Mouse (Mus musculus) intestine, embryonic 14.5 days (tissue): Measurements from ENCODE around the gene Stab1. TPM values are rescaled to one million over a fixed set of nuclear protein-coding genes. Genes with fewer than 3 reads are reported as not detected.

Experiments
- ATAC-seq: fragments of 200-750 bp; cut with Nextera tagmentation; replicated peaks from 2 replicates; pipeline ENCODE4 v1.8.0; 2017; ENCODE audit warnings: low read depth, moderate number of reproducible peaks, moderate TSS enrichment, moderate library complexity; ENCODE audit not compliant: low FRiP score, low TSS enrichment
- DNase-seq: peaks from one replicate; pipeline ENCODE4 v3.0.0-alpha.2; 2018; ENCODE audit warnings: low spot score
- H3K27ac ChIP-seq: fragments of 300-500 bp; sonication (generic); 2 replicates; pipeline ENCODE4 v1.5.1; 2014; ENCODE audit warnings: low read depth, mild to moderate bottlenecking, control low read depth
- H3K27me3 ChIP-seq: fragments of 300-500 bp; sonication (generic); replicated peaks from 2 replicates; pipeline ENCODE4 v1.6.1; 2014; ENCODE audit warnings: low read length, control low read depth; ENCODE audit not compliant: control insufficient read depth, insufficient read depth
- H3K36me3 ChIP-seq: fragments of 300-500 bp; sonication (generic); 2 replicates; pipeline ENCODE4 v1.6.1; 2014; ENCODE audit warnings: low read length, control low read depth; ENCODE audit not compliant: control insufficient read depth, insufficient read depth
- H3K4me1 ChIP-seq: fragments of 300-500 bp; sonication (generic); replicated peaks from 2 replicates; pipeline ENCODE4 v1.6.1; 2014; ENCODE audit warnings: low read length, control low read depth, mixed read lengths; ENCODE audit not compliant: control insufficient read depth, insufficient read depth
- H3K4me2 ChIP-seq: fragments of 300-500 bp; sonication (generic); 2 replicates; pipeline ENCODE4 v1.6.1; 2014; ENCODE audit warnings: low read length
- H3K4me3 ChIP-seq: fragments of 300-500 bp; sonication (generic); 2 replicates; pipeline ENCODE4 v1.5.1; 2014; ENCODE audit warnings: low read depth, low read length, control low read depth, mixed read lengths
- H3K9ac ChIP-seq: fragments of 300-500 bp; sonication (generic); 2 replicates; pipeline ENCODE4 v1.6.1; 2014; ENCODE audit warnings: mild to moderate bottlenecking, low read length
- H3K9me3 ChIP-seq: fragments of 300-500 bp; sonication (generic); 2 replicates; pipeline ENCODE4 v1.6.1; 2016; ENCODE audit warnings: low read length, control low read depth; ENCODE audit not compliant: control insufficient read depth
- WGBS: fragments of 180-500 bp; shearing (Covaris S2); extraction: QIAGEN DNeasy Blood & Tissue Kit; methylation state at CpG from one replicate; pipeline ENCODE4 v1.1.7; 2014; 5-methylcytosine and 5-hydroxymethylcytosine counted together
- polyA plus RNA-seq: library from polyadenylated mRNA; unstranded; fragments of >200 nt; fragmentation: Nextera tagmentation; extraction: Ambion mirVana; gene quantifications from 2 replicates; pipeline ENCODE4 v1.2.1, GENCODE M21; 2014

Gene Stab1
- polyA plus RNA-seq, 1 experiment from 2014 or later: 41.0 TPM

DNA sequence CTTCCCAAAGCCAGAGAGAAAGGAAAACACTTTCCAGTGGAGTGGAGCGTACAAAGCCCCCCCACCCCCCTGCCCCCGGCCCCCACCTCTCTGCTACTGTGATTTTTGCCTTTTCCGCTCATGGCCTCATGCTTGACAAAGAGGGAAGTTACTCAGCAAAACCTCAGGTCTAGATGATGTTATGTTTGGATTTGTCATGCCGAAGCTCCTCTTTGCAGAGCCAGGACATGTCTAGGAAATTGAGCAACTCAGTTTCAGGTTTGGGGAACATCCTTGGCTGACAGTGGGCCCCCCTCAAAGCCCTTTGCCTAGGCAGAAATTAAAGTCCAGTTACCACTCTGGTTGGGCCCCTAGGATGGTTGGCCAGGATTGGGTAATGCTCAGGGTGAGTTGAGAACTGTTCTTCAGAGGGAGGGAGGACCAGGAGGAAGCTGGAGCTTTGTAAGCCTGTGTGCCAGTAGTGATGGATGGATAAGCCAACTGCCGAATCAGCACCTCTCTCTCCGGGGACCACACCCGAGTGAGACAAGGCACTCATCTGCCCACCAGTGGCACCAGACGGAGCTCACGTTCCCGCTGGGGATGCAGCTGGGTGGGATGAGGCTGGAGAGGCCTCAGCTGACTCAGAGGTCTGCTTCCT lies 2.3 kb downstream of the Stab1 start:
- peak overlapping the region; percentile 23 for H3K4me2 ChIP-seq
- H3K36me3 ChIP-seq: peaks cover 12% of the 10 kb centered on the region
- no peak overlapping the region for H3K4me3 ChIP-seq
- no peak for DNase-seq
- peaks cover 7% of the 10 kb centered on the region; the same call in 1 of the 2 replicates for H3K4me1 ChIP-seq
- no peak overlapping the region for H3K9ac ChIP-seq
- no peak for ATAC-seq
- H3K27me3 ChIP-seq: no peaks in the 10 kb centered on the region
- no peak overlapping the region; the same call in 1 of the 2 replicates for H3K27ac ChIP-seq
- WGBS: 45% methylated on average over 10 of the region's 10 CpGs
- H3K9me3 ChIP-seq: no peaks in the 10 kb centered on the region

DNA sequence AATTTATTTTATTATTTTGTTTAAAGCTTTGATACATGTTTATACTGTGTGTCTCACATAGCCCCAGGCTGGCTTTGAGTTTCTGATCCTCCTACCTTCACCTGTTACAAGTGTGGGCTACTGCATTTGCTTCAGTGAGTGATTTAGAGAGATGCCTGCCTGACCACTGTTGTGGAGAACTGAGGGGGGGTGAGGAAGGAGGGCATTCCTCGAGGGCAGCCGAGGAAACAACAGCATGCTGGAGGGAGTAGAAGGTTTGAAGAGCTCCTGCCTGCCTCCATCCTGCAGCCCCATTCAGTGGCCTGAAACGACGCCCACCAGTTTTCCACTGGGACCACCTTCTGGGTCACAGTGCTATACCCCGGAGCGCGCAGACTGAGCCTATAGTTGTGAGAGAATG lies 3.0 kb downstream of the Stab1 start:
- 54% methylated on average over 7 of the region's 7 CpGs for WGBS
- peaks cover 7% of the 10 kb centered on the region; the same call in 1 of the 2 replicates for H3K4me1 ChIP-seq
- ATAC-seq (no peak), DNase-seq (no peak)
- no peaks in the 10 kb centered on the region for H3K9me3 ChIP-seq
- H3K27me3 ChIP-seq: no peaks in the 10 kb centered on the region
- H3K4me2 ChIP-seq: no peak overlapping the region
- H3K9ac ChIP-seq: no peak overlapping the region
- peaks cover 6% of the 10 kb centered on the region for H3K36me3 ChIP-seq
- H3K4me3 ChIP-seq: no peak overlapping the region
- H3K27ac ChIP-seq: no peak overlapping the region

DNA sequence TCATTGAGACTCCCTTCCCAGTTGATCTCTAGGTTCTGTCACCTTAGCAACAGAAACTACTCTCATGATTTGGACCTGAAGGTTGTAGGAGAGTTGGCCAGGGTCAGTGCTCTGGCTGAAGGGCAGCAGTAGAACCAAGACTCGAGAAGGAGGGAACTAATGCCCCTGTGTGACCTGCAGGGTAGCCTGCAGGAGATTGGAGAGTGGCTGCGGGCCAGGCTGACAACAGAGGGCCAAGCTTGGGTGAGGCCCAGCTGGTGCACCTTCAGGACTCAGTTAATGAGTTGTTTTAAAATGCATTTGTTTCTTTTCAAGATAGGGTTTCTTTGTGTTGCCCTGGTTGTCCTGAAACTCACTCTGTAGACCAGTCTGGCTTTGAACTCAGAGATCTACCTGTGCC lies 3.4 kb downstream of the Stab1 start:
- DNase-seq (no peak), ATAC-seq (no peak)
- Histone ChIP-seq H3K4me3 (no peak overlapping the region), H3K27me3 (no peaks in the 10 kb centered on the region), H3K4me1 (peaks cover 7% of the 10 kb centered on the region; the same call in 1 of the 2 replicates), H3K27ac (no peak overlapping the region), H3K4me2 (no peak overlapping the region), H3K9me3 (no peaks in the 10 kb centered on the region), H3K9ac (no peak overlapping the region), H3K36me3 (peaks cover 1% of the 10 kb centered on the region; the same call in 1 of the 2 replicates)
- WGBS: 77% methylated on average over 2 of the region's 2 CpGs

DNA sequence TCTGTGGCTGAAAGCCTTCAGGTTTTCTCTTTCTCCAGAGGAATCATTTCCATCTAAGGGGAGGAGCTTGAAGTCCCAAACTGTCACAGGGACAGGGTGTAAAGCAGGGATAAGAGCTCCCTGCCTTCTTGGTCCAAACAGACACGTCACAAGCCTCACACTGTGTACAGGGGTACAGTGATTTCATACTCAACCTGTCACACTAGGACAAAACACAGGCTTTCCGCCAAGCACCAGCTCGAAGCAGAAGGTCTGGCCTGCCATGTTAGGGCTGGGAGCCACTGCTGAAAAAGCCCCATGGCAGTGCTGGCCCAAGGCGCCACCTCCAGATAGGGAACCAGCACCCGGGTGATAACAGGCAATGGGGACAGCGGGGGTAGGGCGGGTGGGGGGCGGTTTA lies 4.4 kb downstream of the Stab1 start:
- no peaks in the 10 kb centered on the region for H3K27me3 ChIP-seq
- no peak for ATAC-seq
- no peaks in the 10 kb centered on the region for H3K9me3 ChIP-seq
- no peaks in the 10 kb centered on the region for H3K36me3 ChIP-seq
- H3K4me2 ChIP-seq: no peak overlapping the region
- H3K4me3 ChIP-seq: no peak overlapping the region
- H3K4me1 ChIP-seq: peaks cover 7% of the 10 kb centered on the region; the same call in 1 of the 2 replicates
- 67% methylated on average over 8 of the region's 8 CpGs for WGBS
- H3K9ac ChIP-seq: no peak overlapping the region
- DNase-seq: no peak
- no peak overlapping the region for H3K27ac ChIP-seq

DNA sequence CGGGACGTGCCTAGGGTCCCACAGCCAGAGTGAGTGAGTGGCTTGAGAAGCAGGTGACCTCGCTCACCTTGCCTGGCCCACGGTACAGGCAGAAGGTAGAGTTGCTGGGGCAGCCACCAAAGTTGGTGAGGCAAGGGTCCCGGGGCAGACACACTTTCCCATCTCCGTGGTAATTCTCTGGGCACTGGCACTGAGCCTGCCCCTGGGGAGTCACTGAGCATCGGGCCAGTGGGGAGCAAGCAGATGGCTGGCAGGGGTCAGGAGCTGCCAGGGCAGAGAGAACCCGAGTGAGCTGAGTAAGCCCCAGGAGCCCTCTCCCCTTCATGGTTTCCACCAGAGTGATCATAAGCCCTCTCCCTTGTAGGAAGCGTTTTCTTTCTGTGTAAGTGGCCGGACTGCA lies 6.8 kb downstream of the Stab1 start:
- 76% methylated on average over 10 of the region's 10 CpGs for WGBS
- DNase-seq: no peak
- ATAC-seq: no peak

DNA sequence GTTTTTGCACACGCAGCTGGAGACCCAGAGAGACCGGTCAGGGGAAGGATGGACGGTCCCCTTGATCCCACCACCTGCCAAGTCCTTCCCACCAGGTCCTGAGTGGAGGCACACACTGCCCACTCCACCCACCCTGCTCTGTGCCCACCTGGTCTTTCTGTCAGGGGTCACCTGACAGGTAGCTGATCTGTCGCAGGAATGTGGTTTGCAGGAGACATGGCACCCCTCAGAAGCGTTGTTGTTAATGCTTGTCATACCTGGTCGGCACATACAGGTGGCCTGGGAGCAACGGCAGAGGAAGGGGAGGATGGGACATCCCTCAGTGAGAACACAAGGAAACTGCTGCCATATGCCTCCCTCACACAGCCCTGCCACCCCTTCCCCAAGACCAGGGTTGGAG lies 7.2 kb downstream of the Stab1 start:
- Histone ChIP-seq H3K9ac (no peak overlapping the region), H3K4me3 (no peak overlapping the region), H3K27ac (no peak overlapping the region), H3K4me1 (no peaks in the 10 kb centered on the region), H3K36me3 (no peaks in the 10 kb centered on the region), H3K4me2 (no peak overlapping the region), H3K9me3 (no peaks in the 10 kb centered on the region), H3K27me3 (no peaks in the 10 kb centered on the region)
- ATAC-seq (no peak), DNase-seq (no peak)
- 86% methylated on average over 7 of the region's 7 CpGs for WGBS

More for the DNA sequence above, 6.8 kb downstream of the Stab1 start:
- Histone ChIP-seq H3K27me3 (no peaks in the 10 kb centered on the region), H3K27ac (no peak overlapping the region), H3K36me3 (no peaks in the 10 kb centered on the region), H3K9ac (no peak overlapping the region), H3K4me3 (no peak overlapping the region), H3K4me1 (peaks cover 4% of the 10 kb centered on the region; the same call in 1 of the 2 replicates), H3K4me2 (no peak overlapping the region), H3K9me3 (no peaks in the 10 kb centered on the region)

DNA sequence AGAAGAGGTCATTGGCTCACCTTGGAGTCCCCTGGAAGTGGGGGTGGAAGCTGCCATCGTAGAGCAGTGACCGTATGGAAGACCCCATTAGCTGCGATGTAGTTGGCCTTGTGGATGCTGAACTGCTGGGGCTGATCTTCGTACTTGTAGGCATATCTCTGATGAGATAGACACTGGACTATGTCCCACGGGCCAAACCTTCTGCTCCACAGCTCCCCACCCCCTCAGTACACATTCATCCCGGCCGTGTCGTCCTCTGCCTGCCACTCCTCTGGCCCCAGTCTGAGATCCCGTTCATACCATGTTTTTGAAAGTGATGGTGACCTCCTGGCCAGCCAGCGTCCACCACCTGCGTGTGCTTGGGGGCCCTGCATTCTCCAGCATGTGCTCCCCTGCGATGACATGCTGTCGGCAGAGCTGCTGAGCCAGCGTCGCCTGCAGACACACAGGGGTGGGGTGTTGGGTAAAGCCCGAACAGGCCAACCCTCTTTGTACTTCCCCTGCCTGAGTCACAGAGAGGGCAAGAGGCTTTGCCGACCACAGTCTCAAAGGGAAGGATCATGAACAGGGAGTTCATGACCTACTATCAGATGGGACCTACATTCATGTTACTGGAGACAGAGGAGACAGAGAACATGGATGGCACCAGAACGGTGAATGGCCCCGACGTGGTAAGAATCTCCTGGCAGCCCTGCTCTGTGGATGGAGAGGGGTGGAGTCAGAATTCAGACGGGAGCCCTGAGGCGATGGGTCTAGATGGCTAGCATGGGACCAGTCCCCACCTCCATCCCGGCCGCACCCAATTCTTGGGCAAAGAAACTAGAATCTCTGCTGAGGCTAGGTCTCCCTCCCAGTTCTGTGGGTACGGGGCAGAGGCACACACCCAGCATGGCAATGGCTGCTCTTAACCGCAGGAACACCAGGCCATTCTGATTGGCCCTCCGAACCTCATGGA lies 8.0 kb downstream of the Stab1 start:
- WGBS: 72% methylated on average over 27 of the region's 27 CpGs
- no peaks in the 10 kb centered on the region for H3K9me3 ChIP-seq
- no peak for DNase-seq
- no peak overlapping the region for H3K4me3 ChIP-seq
- H3K4me2 ChIP-seq: no peak overlapping the region
- no peak overlapping the region for H3K27ac ChIP-seq
- no peaks in the 10 kb centered on the region for H3K27me3 ChIP-seq
- H3K36me3 ChIP-seq: no peaks in the 10 kb centered on the region
- H3K9ac ChIP-seq: no peak overlapping the region
- ATAC-seq: peak; percentile 24
- no peaks in the 10 kb centered on the region for H3K4me1 ChIP-seq

DNA sequence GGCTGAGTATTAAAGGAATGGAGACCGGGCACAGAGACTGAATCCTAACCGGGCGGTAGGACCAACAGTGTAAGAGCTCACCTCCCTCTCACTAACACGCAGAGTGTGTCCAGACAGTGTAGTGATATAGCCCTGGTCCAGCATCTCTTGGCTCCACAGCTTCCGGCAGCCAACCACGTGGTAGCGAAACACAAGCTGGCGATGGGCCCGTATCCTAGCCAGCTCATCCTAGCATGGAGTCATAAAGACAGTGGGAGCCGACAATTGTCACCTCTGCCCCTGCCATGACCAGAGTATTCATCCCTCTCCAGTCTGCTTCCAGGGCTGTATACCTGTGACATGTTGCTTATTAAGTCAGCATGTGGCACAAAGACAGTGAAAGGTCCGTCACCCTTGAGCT lies 22.7 kb downstream of the Stab1 start:
- no peak overlapping the region for H3K4me2 ChIP-seq
- no peaks in the 10 kb centered on the region for H3K27me3 ChIP-seq
- H3K9me3 ChIP-seq: no peaks in the 10 kb centered on the region
- 90% methylated on average over 11 of the region's 11 CpGs for WGBS
- H3K36me3 ChIP-seq: peaks cover 9% of the 10 kb centered on the region; the same call in 1 of the 2 replicates
- no peak for DNase-seq
- H3K9ac ChIP-seq: no peak overlapping the region
- H3K4me3 ChIP-seq: no peak overlapping the region
- H3K27ac ChIP-seq: no peak overlapping the region
- H3K4me1 ChIP-seq: no peaks in the 10 kb centered on the region
- no peak for ATAC-seq
